Mouse (Mus musculus) bone marrow, adult 2 months (tissue): Measurements from ENCODE around the gene Tmco4.

ENCODE experiments used
- CTCF ChIP-seq: fragments of 200-500 bp; IDR thresholded peaks from 2 replicates; pipeline ENCODE4 v1.5.1; 2011; ENCODE audit warnings: low read length, control low read depth; ENCODE audit not compliant: control insufficient read depth, insufficient read depth
- POLR2A ChIP-seq: fragments of 200-500 bp; IDR thresholded peaks from 2 replicates; pipeline ENCODE4 v1.6.1; 2011; ENCODE audit warnings: low read depth, mild to moderate bottlenecking, control low read depth, low read length, borderline replicate concordance; ENCODE audit not compliant: control insufficient read depth

GRCm38 (mm10) chr4:139078726-139079125 lies 106.0 kb downstream of the Tmco4 start:
- TF ChIP-seq POLR2A (no peak), CTCF (no peak)
